Mouse (Mus musculus): Measurements from ENCODE around the gene C130032M10Rik. TPM values are rescaled to one million over a fixed set of nuclear protein-coding genes. Genes with fewer than 3 reads are reported as not detected.

The C130032M10Rik gene
- polyA plus RNA-seq, 1 experiment from 2014 or later: not detected

DNA sequence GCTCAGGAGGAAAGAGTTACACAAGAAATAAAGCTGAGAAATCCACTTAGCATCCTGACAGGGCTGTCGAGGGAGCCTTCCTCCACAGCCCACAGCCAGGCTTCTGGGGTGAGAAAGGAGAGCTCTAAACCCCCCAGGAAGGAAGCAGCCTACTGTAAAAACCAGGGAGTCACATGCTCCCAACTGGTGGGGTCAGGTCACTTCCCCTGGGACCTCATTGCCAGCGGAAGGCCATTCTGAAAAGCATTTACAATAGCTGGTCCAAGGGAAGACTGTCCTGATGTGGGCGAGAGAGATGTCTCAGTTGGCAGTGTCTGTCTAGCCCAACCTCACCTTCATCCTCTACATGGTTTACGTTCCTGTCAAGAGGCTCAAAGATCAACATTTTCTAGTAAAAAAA lies 33.0 kb downstream of the C130032M10Rik start:
- DNase-seq (ENCODE audit: low spot score): no peak
- Histone ChIP-seq H3K9me3 (ENCODE audit: control insufficient read depth, low read length) (no peaks in the 10 kb centered on the region), H3K4me1 (replicated peaks; ENCODE audit: control insufficient read depth, insufficient read depth, low read length) (peaks cover 13% of the 10 kb centered on the region; the same call in 1 of the 2 replicates), H3K27ac (ENCODE audit: low read depth, low read length) (no peak overlapping the region), H3K36me3 (ENCODE audit: control insufficient read depth, insufficient read depth, low read length) (no peaks in the 10 kb centered on the region), H3K4me2 (replicated peaks; ENCODE audit: low read depth, low read length) (no peak overlapping the region), H3K27me3 (ENCODE audit: control insufficient read depth, insufficient read depth, low read length) (no peaks in the 10 kb centered on the region), H3K4me3 (ENCODE audit: low read depth, low read length) (no peak overlapping the region), H3K9ac (ENCODE audit: low read depth, low read length) (no peak overlapping the region)
- 16% methylated on average over 4 of the region's 4 CpGs for WGBS
- ATAC-seq (ENCODE audit: low FRiP score): no peak

- Histone ChIP-seq H3K4me2 (replicated peaks; ENCODE audit: low read depth, low read length) (no peak overlapping the region), H3K4me1 (replicated peaks; ENCODE audit: control insufficient read depth, insufficient read depth, low read length) (peaks cover 13% of the 10 kb centered on the region), H3K9ac (ENCODE audit: low read depth, low read length) (no peak overlapping the region), H3K36me3 (ENCODE audit: control insufficient read depth, insufficient read depth, low read length) (no peaks in the 10 kb centered on the region), H3K27ac (ENCODE audit: low read depth, low read length) (no peak overlapping the region), H3K4me3 (ENCODE audit: low read depth, low read length) (no peak overlapping the region), H3K9me3 (ENCODE audit: control insufficient read depth, low read length) (no peaks in the 10 kb centered on the region), H3K27me3 (ENCODE audit: control insufficient read depth, insufficient read depth, low read length) (no peaks in the 10 kb centered on the region)
- DNase-seq (ENCODE audit: low spot score): no peak
- ATAC-seq (ENCODE audit: low FRiP score): peak; percentile 55
- WGBS: 4% methylated on average over 5 of the region's 5 CpGs
These were observed 33.6 kb downstream of the C130032M10Rik start for GRCm38 (mm10) chr9:114549117-114549516.

DNA sequence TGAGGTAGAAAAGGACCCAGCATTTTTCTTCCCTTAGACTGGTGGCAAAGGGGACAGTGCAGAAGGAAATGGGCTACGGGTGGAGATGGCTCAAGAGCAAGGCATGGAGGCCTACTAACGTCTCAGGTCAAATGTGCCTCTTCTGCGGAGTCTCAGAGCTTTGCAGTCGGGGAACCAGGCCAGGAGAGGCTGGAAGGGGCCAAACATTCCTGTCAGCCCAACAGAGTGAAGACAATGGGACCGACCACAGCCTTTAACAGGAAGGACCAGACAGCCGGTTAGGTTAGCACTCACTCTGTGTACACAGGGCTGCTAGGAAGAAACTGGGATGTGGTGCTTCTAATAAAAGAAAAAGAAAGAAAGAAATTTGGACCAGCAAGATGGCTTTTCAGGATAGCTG lies 34.5 kb downstream of the C130032M10Rik start:
- no peaks in the 10 kb centered on the region for H3K36me3 ChIP-seq (ENCODE audit: control insufficient read depth, insufficient read depth, low read length)
- DNase-seq (ENCODE audit: low spot score) (no peak), ATAC-seq (ENCODE audit: low FRiP score) (no peak)
- H3K4me2 ChIP-seq (replicated peaks; ENCODE audit: low read depth, low read length): no peak overlapping the region
- no peaks in the 10 kb centered on the region for H3K9me3 ChIP-seq (ENCODE audit: control insufficient read depth, low read length)
- peaks cover 16% of the 10 kb centered on the region for H3K4me1 ChIP-seq (replicated peaks; ENCODE audit: control insufficient read depth, insufficient read depth, low read length)
- no peak overlapping the region for H3K27ac ChIP-seq (ENCODE audit: low read depth, low read length)
- H3K27me3 ChIP-seq (ENCODE audit: control insufficient read depth, insufficient read depth, low read length): no peaks in the 10 kb centered on the region
- no peak overlapping the region for H3K4me3 ChIP-seq (ENCODE audit: low read depth, low read length)
- no peak overlapping the region for H3K9ac ChIP-seq (ENCODE audit: low read depth, low read length)
- 12% methylated on average over 6 of the region's 6 CpGs for WGBS

DNA sequence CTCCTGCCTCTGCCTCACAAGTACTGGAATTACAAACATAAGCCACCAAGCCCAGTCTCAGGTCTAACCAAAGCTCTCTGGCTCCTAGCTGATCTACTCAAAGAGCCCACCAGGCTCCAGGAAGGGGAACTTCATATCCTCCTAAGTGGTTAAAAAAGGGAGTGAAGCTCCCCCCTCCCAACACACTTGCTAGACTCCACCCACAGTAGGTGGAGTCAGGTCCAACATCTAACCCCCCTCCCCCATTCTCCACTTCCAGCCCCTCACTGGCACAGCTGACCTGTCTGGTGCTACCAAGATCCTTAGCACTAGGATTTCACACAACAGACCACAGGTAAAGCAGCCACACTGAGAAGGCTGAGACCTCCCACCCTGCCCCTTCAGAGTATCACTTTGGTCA lies 38.3 kb downstream of the C130032M10Rik start:
- ATAC-seq (ENCODE audit: low FRiP score) (0 out of 2 replicates have a peak, but pooled peaks have one; percentile 15), DNase-seq (ENCODE audit: low spot score) (no peak)
- no peaks in the 10 kb centered on the region for H3K27me3 ChIP-seq (ENCODE audit: control insufficient read depth, insufficient read depth, low read length)
- no peak overlapping the region for H3K9ac ChIP-seq (ENCODE audit: low read depth, low read length)
- no peaks in the 10 kb centered on the region for H3K9me3 ChIP-seq (ENCODE audit: control insufficient read depth, low read length)
- H3K4me2 ChIP-seq (replicated peaks; ENCODE audit: low read depth, low read length): no peak overlapping the region
- H3K36me3 ChIP-seq (ENCODE audit: control insufficient read depth, insufficient read depth, low read length): no peaks in the 10 kb centered on the region
- no peak overlapping the region for H3K4me3 ChIP-seq (ENCODE audit: low read depth, low read length)
- H3K27ac ChIP-seq (ENCODE audit: low read depth, low read length): no peak overlapping the region
- peaks cover 5% of the 10 kb centered on the region for H3K4me1 ChIP-seq (replicated peaks; ENCODE audit: control insufficient read depth, insufficient read depth, low read length)

GRCm38 (mm10) chr9:114554355-114554979 lies 39.0 kb downstream of the C130032M10Rik start:
- no peaks in the 10 kb centered on the region for H3K36me3 ChIP-seq (ENCODE audit: control insufficient read depth, insufficient read depth, low read length)
- ATAC-seq (ENCODE audit: low FRiP score): 0 out of 2 replicates have a peak, but pooled peaks have one; percentile 19
- H3K9ac ChIP-seq (ENCODE audit: low read depth, low read length): no peak overlapping the region
- no peaks in the 10 kb centered on the region for H3K27me3 ChIP-seq (ENCODE audit: control insufficient read depth, insufficient read depth, low read length)
- no peak overlapping the region for H3K27ac ChIP-seq (ENCODE audit: low read depth, low read length)
- peaks cover 2% of the 10 kb centered on the region for H3K4me1 ChIP-seq (replicated peaks; ENCODE audit: control insufficient read depth, insufficient read depth, low read length)
- no peak overlapping the region for H3K4me2 ChIP-seq (replicated peaks; ENCODE audit: low read depth, low read length)
- no peak for DNase-seq (ENCODE audit: low spot score)
- no peak overlapping the region for H3K4me3 ChIP-seq (ENCODE audit: low read depth, low read length)
- H3K9me3 ChIP-seq (ENCODE audit: control insufficient read depth, low read length): no peaks in the 10 kb centered on the region
- WGBS: 54% methylated on average over 5 of the region's 5 CpGs

DNA sequence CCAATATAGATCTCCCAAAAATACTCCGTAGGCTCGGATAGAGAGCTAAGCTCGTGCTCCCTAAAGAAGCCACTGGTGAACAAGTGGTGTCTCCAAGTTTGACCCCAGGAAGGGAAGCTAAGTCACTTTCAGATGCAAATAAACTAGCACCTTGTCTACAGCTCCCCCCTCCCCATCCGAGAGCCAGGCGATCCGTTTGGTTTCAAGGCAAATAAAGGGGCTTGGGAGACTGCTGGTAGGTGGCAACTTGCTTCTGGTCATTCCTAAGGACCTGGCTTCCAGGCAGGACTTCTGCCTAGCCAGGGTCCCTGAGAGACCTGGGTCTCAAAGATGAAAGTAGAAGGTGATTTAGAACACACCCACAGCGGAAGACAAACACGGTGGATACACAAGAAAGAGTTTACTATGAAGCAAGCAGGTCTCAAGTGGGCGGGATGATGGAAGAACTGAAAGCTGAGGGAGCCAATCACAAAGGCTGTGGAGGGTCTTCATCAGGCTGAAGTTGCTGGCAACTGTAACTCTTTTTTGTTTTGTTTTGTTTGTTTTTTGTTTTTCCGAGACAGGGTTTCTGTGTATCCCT lies 40.9 kb downstream of the C130032M10Rik start:
- H3K27ac ChIP-seq (ENCODE audit: low read depth, low read length): no peak overlapping the region
- 30% methylated on average over 10 of the region's 10 CpGs for WGBS
- H3K9ac ChIP-seq (ENCODE audit: low read depth, low read length): no peak overlapping the region
- H3K4me1 ChIP-seq (replicated peaks; ENCODE audit: control insufficient read depth, insufficient read depth, low read length): peaks cover 4% of the 10 kb centered on the region
- DNase-seq (ENCODE audit: low spot score) (no peak), ATAC-seq (ENCODE audit: low FRiP score) (no peak)
- H3K9me3 ChIP-seq (ENCODE audit: control insufficient read depth, low read length): no peaks in the 10 kb centered on the region
- H3K4me2 ChIP-seq (replicated peaks; ENCODE audit: low read depth, low read length): no peak overlapping the region
- no peak overlapping the region for H3K4me3 ChIP-seq (ENCODE audit: low read depth, low read length)
- no peaks in the 10 kb centered on the region for H3K36me3 ChIP-seq (ENCODE audit: control insufficient read depth, insufficient read depth, low read length)
- H3K27me3 ChIP-seq (ENCODE audit: control insufficient read depth, insufficient read depth, low read length): no peaks in the 10 kb centered on the region

DNA sequence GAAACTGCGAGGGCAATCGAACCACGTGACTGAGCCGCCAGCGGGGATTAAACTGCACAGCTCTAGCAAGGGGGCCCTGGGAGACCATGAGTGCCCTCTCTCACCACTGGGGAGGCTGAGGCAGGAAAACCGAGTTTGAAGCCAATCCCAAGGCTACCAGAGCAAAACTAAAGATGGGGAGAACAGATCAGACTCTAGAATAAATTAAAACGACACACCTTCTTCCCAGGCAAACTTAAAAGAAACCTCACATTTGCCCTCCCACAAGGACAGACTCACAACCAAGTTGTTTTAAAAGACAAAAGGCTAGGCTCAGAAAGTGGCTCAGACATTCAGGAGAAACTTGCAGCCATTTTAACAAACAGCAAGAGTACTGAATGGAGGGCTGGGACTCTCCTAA lies 41.6 kb downstream of the C130032M10Rik start:
- no peak overlapping the region for H3K4me3 ChIP-seq (ENCODE audit: low read depth, low read length)
- no peak overlapping the region for H3K27ac ChIP-seq (ENCODE audit: low read depth, low read length)
- 17% methylated on average over 7 of the region's 7 CpGs for WGBS
- no peaks in the 10 kb centered on the region for H3K36me3 ChIP-seq (ENCODE audit: control insufficient read depth, insufficient read depth, low read length)
- no peak overlapping the region for H3K4me2 ChIP-seq (replicated peaks; ENCODE audit: low read depth, low read length)
- H3K4me1 ChIP-seq (replicated peaks; ENCODE audit: control insufficient read depth, insufficient read depth, low read length): peaks cover 4% of the 10 kb centered on the region
- ATAC-seq (ENCODE audit: low FRiP score) (no peak), DNase-seq (ENCODE audit: low spot score) (no peak)
- H3K27me3 ChIP-seq (ENCODE audit: control insufficient read depth, insufficient read depth, low read length): no peaks in the 10 kb centered on the region
- no peak overlapping the region for H3K9ac ChIP-seq (ENCODE audit: low read depth, low read length)
- H3K9me3 ChIP-seq (ENCODE audit: control insufficient read depth, low read length): no peaks in the 10 kb centered on the region

DNA sequence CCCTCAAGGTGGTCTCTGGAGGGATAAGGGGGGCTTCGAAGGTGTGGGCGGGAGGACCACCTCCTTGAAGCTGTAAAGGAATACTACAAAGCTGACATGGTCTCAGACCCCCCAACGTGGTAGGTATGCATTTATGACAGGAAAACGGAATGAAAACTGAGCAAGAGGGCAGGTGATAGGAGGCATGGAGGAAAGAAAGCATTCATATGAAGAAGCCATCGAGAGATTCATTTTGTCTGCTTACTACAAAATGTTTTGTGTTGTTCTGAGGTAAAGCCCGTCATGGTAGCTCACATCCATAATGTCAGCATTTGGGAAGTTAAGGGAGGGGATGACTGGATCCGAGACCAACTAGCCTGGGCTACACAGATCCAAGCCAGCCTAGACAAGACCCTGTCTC lies 44.6 kb downstream of the C130032M10Rik start:
- DNase-seq (ENCODE audit: low spot score) (no peak), ATAC-seq (ENCODE audit: low FRiP score) (no peak)
- Histone ChIP-seq H3K27ac (ENCODE audit: low read depth, low read length) (no peak overlapping the region), H3K4me2 (replicated peaks; ENCODE audit: low read depth, low read length) (peak overlapping the region; percentile 91), H3K4me1 (replicated peaks; ENCODE audit: control insufficient read depth, insufficient read depth, low read length) (peaks cover 2% of the 10 kb centered on the region; the same call in 1 of the 2 replicates), H3K4me3 (ENCODE audit: low read depth, low read length) (peak overlapping the region; percentile 79), H3K36me3 (ENCODE audit: control insufficient read depth, insufficient read depth, low read length) (no peaks in the 10 kb centered on the region), H3K9ac (ENCODE audit: low read depth, low read length) (peak overlapping the region; percentile 73; the same call in 1 of the 2 replicates), H3K27me3 (ENCODE audit: control insufficient read depth, insufficient read depth, low read length) (no peaks in the 10 kb centered on the region), H3K9me3 (ENCODE audit: control insufficient read depth, low read length) (no peaks in the 10 kb centered on the region)
- WGBS: 5% methylated on average over 7 of the region's 7 CpGs

Measured in hindbrain, embryonic 11.5 days (tissue).